Comparison of ENCODE assay signal across 10 mouse cellular contexts in the genomic region with DNA sequence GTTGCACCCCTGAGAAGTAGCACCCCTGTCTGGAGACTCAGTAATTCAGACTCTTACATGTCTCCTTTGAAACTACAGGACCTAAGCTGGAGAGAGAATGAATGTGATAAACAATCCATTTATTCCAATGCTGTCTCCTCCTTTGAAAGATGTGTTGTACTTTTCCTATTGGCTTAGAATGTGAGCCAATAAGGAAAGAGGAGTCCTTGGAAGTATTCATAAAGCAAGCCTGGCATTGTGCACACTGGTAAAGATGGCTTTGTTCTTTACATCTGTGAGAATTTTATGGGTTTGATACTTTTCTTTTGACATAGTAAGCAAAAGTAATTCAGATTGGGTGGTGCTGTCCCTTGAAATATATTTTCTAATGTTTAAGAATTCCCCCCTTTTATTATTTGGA. TPM values are rescaled to one million over a fixed set of nuclear protein-coding genes. Genes with fewer than 3 reads are reported as not detected.
DNase-seq lines count a peak whose midpoint lies in the region; ATAC-seq and TF ChIP-seq lines count a peak whose summit lies in the region.
"Had no signal": no experiment of that assay in that cellular context is flagged by ENCODE, and none has a peak within 500 bp of the region (broad histone marks: within the 10 kb centered on the region; RNA-seq: fewer than 3 reads in every experiment).

No protein-coding gene starts in this region.

- H3K27me3 ChIP-seq in kidney, postnatal 0 days (ENCODE audit: insufficient read depth, low read length), result no peaks in the 10 kb centered on the region
- no peaks in the 10 kb centered on the region for H3K27me3 ChIP-seq in midbrain, postnatal 0 days (ENCODE audit: insufficient read depth, low read length)

- no peak for ATAC-seq in kidney, postnatal 0 days (replicated peaks; ENCODE audit: low FRiP score, low read depth)
- ATAC-seq in midbrain, postnatal 0 days (ENCODE audit: low FRiP score), result no peak

- H3K4me1 ChIP-seq in kidney, postnatal 0 days (replicated peaks; ENCODE audit: insufficient read depth, low read length), result no peaks in the 10 kb centered on the region
- H3K4me1 ChIP-seq in midbrain, postnatal 0 days (ENCODE audit: insufficient read depth, low read length), result no peaks in the 10 kb centered on the region

- no peaks in the 10 kb centered on the region for H3K9me3 ChIP-seq in kidney, postnatal 0 days (replicated peaks; ENCODE audit: low read length)
- no peaks in the 10 kb centered on the region for H3K9me3 ChIP-seq in midbrain, postnatal 0 days (ENCODE audit: low read length)

- H3K4me2 ChIP-seq in kidney, postnatal 0 days (ENCODE audit: low read length), result no peak overlapping the region
- no peak overlapping the region for H3K4me2 ChIP-seq in midbrain, postnatal 0 days (ENCODE audit: low read depth, low read length, poor library complexity, severe bottlenecking)

- no peak overlapping the region for H3K9ac ChIP-seq in kidney, postnatal 0 days (ENCODE audit: low read depth, low read length)
- H3K9ac ChIP-seq in midbrain, postnatal 0 days (replicated peaks; ENCODE audit: low read length, poor library complexity, severe bottlenecking), result no peak overlapping the region

- H3K27ac ChIP-seq in kidney, postnatal 0 days, result no peak overlapping the region
- H3K27ac ChIP-seq in midbrain, postnatal 0 days (ENCODE audit: low read depth, low read length), result no peak overlapping the region

- H3K4me3 ChIP-seq in kidney, postnatal 0 days (replicated peaks; ENCODE audit: low read depth, low read length), result no peak overlapping the region
- no peak overlapping the region for H3K4me3 ChIP-seq in midbrain, postnatal 0 days (ENCODE audit: low read depth, low read length)

- DNase-seq in kidney, postnatal 0 days (ENCODE audit: low spot score), result peak; percentile 67
- no peak for DNase-seq in kidney, postnatal 25 days
- peak; percentile 57 for DNase-seq in c-Kit-positive CD71-positive TER-119-positive erythroid progenitor cells, embryonic 14.5 days (ENCODE audit: low spot score)
- DNase-seq in forelimb bud, embryonic 11.5 days (ENCODE audit: low read depth, low spot score), result peak; percentile 52
- peak; percentile 39 for DNase-seq in midbrain, postnatal 0 days (ENCODE audit: low spot score)
- no peak for DNase-seq in spleen, adult 12 weeks (ENCODE audit: low spot score)
- DNase-seq in kidney, adult 8-10 months, result no peak
- no peak for DNase-seq in cerebellum, adult 11 months
- DNase-seq: cerebellum, adult 18-20 months; thymus, adult 2 months had no signal

- H3K36me3 ChIP-seq in kidney, postnatal 0 days (ENCODE audit: insufficient read depth, low read length), result no peaks in the 10 kb centered on the region
- no peaks in the 10 kb centered on the region for H3K36me3 ChIP-seq in midbrain, postnatal 0 days (ENCODE audit: insufficient read depth, low read length)

- no peak for TF ChIP-seq CTCF in kidney, postnatal 0 days (IDR thresholded peaks at IDR 0.05; ENCODE audit: low read depth)
- no peak for TF ChIP-seq CTCF in midbrain, postnatal 0 days (IDR thresholded peaks at IDR 0.05)

RNA-seq across cellular contexts. Expression of gene N4bp2, which starts 1.4 kb away (rescaled TPM):
- 14.9 and 15.8 TPM in 2 replicates for polyA plus RNA-seq in kidney, postnatal 0 days (2015; fragmentation: Nextera tagmentation; extraction: Ambion mirVana)
- total RNA-seq in midbrain, postnatal 0 days (2014; rRNA removed), result 33.0 and 48.9 TPM in 2 replicates
- polyA plus RNA-seq in midbrain, postnatal 0 days (2015; fragmentation: Nextera tagmentation; extraction: Ambion mirVana), result 9.3 and 12.0 TPM in 2 replicates

Comparison
In these comparisons a context has a peak if more than half of its experiments do, and no peak if none do; other contexts are left out.
1. DNase-seq: peak in kidney, postnatal 0 days (single experiment), c-Kit-positive CD71-positive TER-119-positive erythroid progenitor cells, embryonic 14.5 days (single experiment), forelimb bud, embryonic 11.5 days (single experiment) and midbrain, postnatal 0 days (single experiment); none in kidney, postnatal 25 days (0 of 2), spleen, adult 12 weeks (single experiment), kidney, adult 8-10 months (0 of 2) and cerebellum, adult 11 months (single experiment).